Mouse (Mus musculus): ENCODE results near the gene Gm26602. TPM values are rescaled to one million over a fixed set of nuclear protein-coding genes. Genes with fewer than 3 reads are reported as not detected.
"Not testable (repeated sequence)": the region's sequence is repeated elsewhere in the genome, so short reads cannot be mapped to it uniquely, and the experiment has no call there.

Gm26602 gene
- polyA plus RNA-seq, 1 experiment from 2014 or later = 6.0 TPM

DNA sequence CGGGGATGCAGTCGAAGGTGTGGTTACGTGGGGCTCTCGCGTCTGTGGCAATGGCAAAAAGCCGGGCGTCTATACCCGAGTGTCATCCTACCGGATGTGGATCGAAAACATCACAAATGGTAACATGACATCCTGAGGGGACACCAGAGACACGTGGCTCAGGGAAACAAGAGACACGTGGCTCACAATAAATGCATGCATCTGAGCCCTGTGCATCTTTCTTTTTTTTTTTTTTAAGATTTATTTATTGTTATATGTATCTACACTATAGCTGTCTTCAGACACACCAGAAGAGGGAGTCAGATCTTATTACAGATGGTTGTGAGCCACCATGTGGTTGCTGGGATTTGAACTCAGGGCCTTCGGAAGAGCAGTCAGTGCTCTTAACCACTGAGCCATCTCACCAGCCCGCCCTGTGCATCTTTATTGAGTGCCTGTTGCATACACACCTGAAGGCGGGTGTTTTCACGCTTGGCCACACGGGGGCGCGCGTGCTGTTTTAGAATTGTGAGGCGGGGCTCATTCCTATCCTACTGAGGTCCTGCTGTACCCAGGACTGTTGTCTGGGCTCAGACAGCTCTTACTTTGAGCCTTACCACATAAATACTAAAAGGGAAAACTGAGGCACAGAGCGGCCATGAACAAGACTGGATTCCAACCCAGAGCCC is 18.1 kb upstream of the Gm26602 start:
- H3K4me2 ChIP-seq (ENCODE audit: low read length); H3K4me1 ChIP-seq (ENCODE audit: control insufficient read depth, insufficient read depth, low read length); H3K9ac ChIP-seq (ENCODE audit: low read length); H3K27ac ChIP-seq (ENCODE audit: low read depth, low read length); H3K4me3 ChIP-seq (ENCODE audit: low read depth, low read length); H3K27me3 ChIP-seq (replicated peaks; ENCODE audit: control insufficient read depth, insufficient read depth, low read length); H3K9me3 ChIP-seq (replicated peaks; ENCODE audit: control insufficient read depth, low read length): not testable (repeated sequence)
- DNase-seq (ENCODE audit: low spot score) (peak; percentile 81), ATAC-seq (peak; percentile 83)
- peaks cover 26% of the 10 kb centered on the region for H3K36me3 ChIP-seq (ENCODE audit: control insufficient read depth, insufficient read depth, low read length)
- 42% methylated on average over 22 of the region's 22 CpGs for WGBS

DNA sequence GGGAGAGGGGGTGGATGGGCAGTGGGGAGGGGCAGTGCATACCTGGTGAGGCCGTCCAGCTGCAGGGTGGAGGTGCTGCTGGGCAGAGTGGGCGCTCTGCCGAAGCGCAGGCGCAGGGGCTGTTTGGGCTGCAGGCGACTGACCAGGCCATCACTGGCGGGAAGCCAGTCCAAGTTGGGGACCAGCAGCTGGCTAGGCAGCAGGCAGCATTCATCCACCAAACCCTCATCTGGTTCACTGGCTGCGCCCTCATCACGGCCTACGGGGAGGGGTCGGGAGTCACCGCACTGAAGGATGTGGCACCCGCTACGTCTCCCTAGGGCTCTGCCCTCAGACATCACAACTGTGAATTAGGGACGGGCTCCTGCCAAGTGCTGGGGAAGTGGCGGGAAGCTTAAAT is 14.3 kb upstream of the Gm26602 start:
- Histone ChIP-seq H3K27me3 (replicated peaks; ENCODE audit: control insufficient read depth, insufficient read depth, low read length) (no peaks in the 10 kb centered on the region), H3K36me3 (ENCODE audit: control insufficient read depth, insufficient read depth, low read length) (peaks cover 43% of the 10 kb centered on the region)
- 88% methylated on average over 16 of the region's 16 CpGs for WGBS

DNA sequence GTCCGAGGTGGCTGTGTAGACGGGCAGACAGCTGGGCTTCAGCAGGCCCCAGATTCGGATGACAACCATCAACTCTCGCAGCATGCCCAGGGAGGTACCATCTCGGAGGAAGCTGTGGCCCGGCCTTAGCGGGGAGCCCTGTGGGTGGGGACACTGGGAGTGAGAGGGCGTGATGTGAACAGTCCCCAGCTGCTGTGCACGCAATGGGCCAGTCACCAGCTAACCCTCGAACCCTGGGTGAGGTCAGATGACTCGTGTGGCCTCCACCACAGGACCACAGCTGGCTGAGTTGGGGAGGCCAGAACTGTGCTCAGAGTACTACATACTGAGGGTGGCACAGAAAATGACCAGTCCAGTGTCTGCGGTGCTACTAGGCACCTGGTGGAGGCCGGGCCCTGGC is 13.8 kb upstream of the Gm26602 start:
- H3K27me3 ChIP-seq (replicated peaks; ENCODE audit: control insufficient read depth, insufficient read depth, low read length) = no peaks in the 10 kb centered on the region
- H3K9ac ChIP-seq (ENCODE audit: low read length) = no peak overlapping the region
- ATAC-seq (no peak), DNase-seq (ENCODE audit: low spot score) (no peak)
- no peaks in the 10 kb centered on the region for H3K4me1 ChIP-seq (ENCODE audit: control insufficient read depth, insufficient read depth, low read length)
- H3K4me2 ChIP-seq (ENCODE audit: low read length) = no peak overlapping the region
- peaks cover 43% of the 10 kb centered on the region for H3K36me3 ChIP-seq (ENCODE audit: control insufficient read depth, insufficient read depth, low read length)
- no peaks in the 10 kb centered on the region for H3K9me3 ChIP-seq (replicated peaks; ENCODE audit: control insufficient read depth, low read length)
- no peak overlapping the region for H3K27ac ChIP-seq (ENCODE audit: low read depth, low read length)
- 91% methylated on average over 13 of the region's 13 CpGs for WGBS
- no peak overlapping the region for H3K4me3 ChIP-seq (ENCODE audit: low read depth, low read length)

More for the DNA sequence above, 14.3 kb upstream of the Gm26602 start:
- H3K9ac ChIP-seq (ENCODE audit: low read length) = no peak overlapping the region
- H3K27ac ChIP-seq (ENCODE audit: low read depth, low read length) = no peak overlapping the region
- DNase-seq (ENCODE audit: low spot score) (no peak), ATAC-seq (no peak)
- no peak overlapping the region for H3K4me2 ChIP-seq (ENCODE audit: low read length)
- H3K4me1 ChIP-seq (ENCODE audit: control insufficient read depth, insufficient read depth, low read length) = no peaks in the 10 kb centered on the region
- no peak overlapping the region for H3K4me3 ChIP-seq (ENCODE audit: low read depth, low read length)
- no peaks in the 10 kb centered on the region for H3K9me3 ChIP-seq (replicated peaks; ENCODE audit: control insufficient read depth, low read length)

DNA sequence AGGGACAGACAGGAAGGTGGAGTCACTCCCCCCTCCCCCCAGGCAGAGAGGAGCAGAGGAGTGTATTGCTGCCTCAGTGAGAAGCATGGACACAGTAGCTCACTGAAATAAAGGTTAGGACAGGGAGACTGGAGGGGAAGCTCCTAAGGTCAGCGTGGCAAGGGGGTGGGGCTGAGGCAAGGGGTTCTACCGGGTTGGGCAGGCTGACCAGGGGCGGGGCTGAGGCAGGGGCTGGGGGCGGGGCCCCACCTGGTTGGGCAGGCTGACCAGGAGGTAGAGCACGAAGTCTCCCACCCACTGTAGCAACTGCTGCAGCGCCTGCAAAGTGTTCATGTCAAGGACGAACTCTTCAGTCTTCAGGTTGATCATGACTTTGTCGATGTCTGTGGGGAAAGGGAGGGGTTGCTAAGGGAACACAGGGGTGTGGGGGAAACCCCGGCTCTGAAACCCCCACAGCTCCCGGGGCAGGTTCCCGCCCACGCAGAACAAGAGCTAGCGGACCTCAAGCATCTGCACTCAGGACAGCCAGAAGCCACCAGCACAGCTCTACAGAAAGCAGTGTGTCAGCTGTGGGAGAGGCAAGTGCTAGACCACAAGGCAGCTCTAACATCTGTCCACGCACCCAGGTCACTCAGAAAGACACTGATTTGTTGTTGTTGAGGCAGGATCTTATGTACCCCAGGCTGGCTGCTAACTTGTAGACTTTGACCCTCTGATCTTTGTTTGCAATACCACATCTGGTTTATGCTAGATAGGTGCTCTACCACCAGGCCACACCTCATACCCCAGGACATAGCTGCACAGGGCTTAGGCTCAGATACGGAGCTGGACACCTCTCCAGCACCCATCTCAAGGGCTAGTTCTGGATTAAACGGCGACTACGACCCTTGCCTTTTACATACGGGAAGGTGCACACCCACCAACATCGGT is 13.1 kb upstream of the Gm26602 start:
- H3K9ac ChIP-seq (ENCODE audit: low read length) = no peak overlapping the region
- DNase-seq (ENCODE audit: low spot score) = no peak
- no peaks in the 10 kb centered on the region for H3K27me3 ChIP-seq (replicated peaks; ENCODE audit: control insufficient read depth, insufficient read depth, low read length)
- H3K36me3 ChIP-seq (ENCODE audit: control insufficient read depth, insufficient read depth, low read length) = peaks cover 48% of the 10 kb centered on the region
- no peaks in the 10 kb centered on the region for H3K4me1 ChIP-seq (ENCODE audit: control insufficient read depth, insufficient read depth, low read length)
- no peak for ATAC-seq
- no peak overlapping the region for H3K4me2 ChIP-seq (ENCODE audit: low read length)
- H3K4me3 ChIP-seq (ENCODE audit: low read depth, low read length) = no peak overlapping the region
- no peaks in the 10 kb centered on the region for H3K9me3 ChIP-seq (replicated peaks; ENCODE audit: control insufficient read depth, low read length)
- 56% methylated on average over 20 of the region's 20 CpGs for WGBS
- H3K27ac ChIP-seq (ENCODE audit: low read depth, low read length) = no peak overlapping the region

DNA sequence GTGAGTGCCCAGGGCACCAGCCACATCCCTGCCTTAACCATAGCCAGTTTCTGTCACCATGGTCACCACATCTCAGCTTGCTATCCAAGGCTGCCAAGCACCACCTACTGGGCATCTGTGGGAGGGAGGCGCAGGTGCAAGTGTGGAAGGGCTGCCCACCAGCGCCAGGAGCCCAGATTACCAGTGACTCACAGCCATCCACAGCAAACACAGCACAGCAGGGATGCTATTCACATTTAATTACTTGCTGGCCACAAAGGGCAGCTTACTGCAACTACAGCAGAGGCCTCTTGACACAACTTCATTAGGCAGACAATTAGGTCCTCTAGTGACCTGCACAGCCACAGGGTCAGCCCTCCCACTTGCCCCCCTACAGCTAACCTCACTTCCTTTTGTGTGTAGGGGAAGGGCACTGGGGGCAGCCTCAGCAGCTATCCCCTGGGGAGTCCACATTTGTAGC is 9.7 kb upstream of the Gm26602 start:
- DNase-seq (ENCODE audit: low spot score) = peak; percentile 69
- no peak overlapping the region for H3K9ac ChIP-seq (ENCODE audit: low read length)

DNA sequence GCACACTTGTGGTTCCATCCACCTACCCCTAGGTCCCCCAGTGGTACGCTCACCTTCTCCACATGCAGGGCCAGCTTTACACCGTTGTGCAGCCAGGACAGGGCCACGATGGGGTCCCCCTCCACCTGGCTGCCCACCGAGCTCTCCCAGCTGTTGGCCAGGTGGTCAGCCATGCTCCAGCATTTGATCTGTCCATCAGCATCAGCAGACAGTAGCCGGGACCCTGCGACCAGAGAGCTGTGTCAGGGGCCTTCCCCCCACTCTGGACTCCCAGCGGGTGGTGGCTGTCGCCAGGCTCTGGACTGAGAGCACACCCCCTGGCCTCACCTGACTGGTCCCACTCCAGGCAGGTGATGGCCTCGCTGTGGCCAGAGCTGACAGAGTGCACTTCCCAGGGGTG is 3.9 kb upstream of the Gm26602 start:
- no peak for ATAC-seq
- Histone ChIP-seq H3K36me3 (ENCODE audit: control insufficient read depth, insufficient read depth, low read length) (peaks cover 54% of the 10 kb centered on the region), H3K9me3 (replicated peaks; ENCODE audit: control insufficient read depth, low read length) (no peaks in the 10 kb centered on the region), H3K4me3 (ENCODE audit: low read depth, low read length) (no peak overlapping the region), H3K27ac (ENCODE audit: low read depth, low read length) (no peak overlapping the region), H3K4me2 (ENCODE audit: low read length) (no peak overlapping the region), H3K27me3 (replicated peaks; ENCODE audit: control insufficient read depth, insufficient read depth, low read length) (no peaks in the 10 kb centered on the region), H3K4me1 (ENCODE audit: control insufficient read depth, insufficient read depth, low read length) (peaks cover 4% of the 10 kb centered on the region; the same call in 1 of the 2 replicates), H3K9ac (ENCODE audit: low read length) (no peak overlapping the region)
- 90% methylated on average over 9 of the region's 9 CpGs for WGBS
- DNase-seq (ENCODE audit: low spot score) = no peak

More for the DNA sequence above, 9.7 kb upstream of the Gm26602 start:
- peak; percentile 74 for ATAC-seq
- no peak overlapping the region for H3K4me3 ChIP-seq (ENCODE audit: low read depth, low read length)
- peak overlapping the region; percentile 15; the same call in 1 of the 2 replicates for H3K27ac ChIP-seq (ENCODE audit: low read depth, low read length)
- no peaks in the 10 kb centered on the region for H3K4me1 ChIP-seq (ENCODE audit: control insufficient read depth, insufficient read depth, low read length)
- no peak overlapping the region for H3K4me2 ChIP-seq (ENCODE audit: low read length)
- no peaks in the 10 kb centered on the region for H3K9me3 ChIP-seq (replicated peaks; ENCODE audit: control insufficient read depth, low read length)
- WGBS = 8% methylated on average over 2 of the region's 2 CpGs
- H3K36me3 ChIP-seq (ENCODE audit: control insufficient read depth, insufficient read depth, low read length) = peaks cover 59% of the 10 kb centered on the region
- H3K27me3 ChIP-seq (replicated peaks; ENCODE audit: control insufficient read depth, insufficient read depth, low read length) = no peaks in the 10 kb centered on the region

DNA sequence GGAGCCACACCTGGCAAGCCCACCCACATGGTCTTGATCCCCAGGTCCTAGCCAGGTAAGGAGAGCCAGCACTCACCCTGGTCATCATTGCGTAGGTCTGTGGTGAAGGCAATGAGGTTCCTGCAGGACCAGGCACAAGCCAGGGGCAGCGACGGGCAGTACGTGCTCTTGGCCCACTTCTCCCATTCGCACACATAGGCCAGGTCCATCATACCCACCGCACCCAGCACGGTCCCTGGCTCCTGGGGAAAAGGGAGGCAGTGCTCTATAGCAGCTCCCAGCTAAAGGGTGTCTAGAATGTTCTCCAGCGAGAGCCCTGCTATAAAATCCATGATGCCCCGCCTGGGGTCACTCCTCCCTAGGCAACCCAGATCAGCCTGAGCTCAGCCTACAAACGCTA is 3.2 kb upstream of the Gm26602 start:
- Histone ChIP-seq H3K27me3 (replicated peaks; ENCODE audit: control insufficient read depth, insufficient read depth, low read length) (no peaks in the 10 kb centered on the region), H3K4me3 (ENCODE audit: low read depth, low read length) (no peak overlapping the region), H3K4me1 (ENCODE audit: control insufficient read depth, insufficient read depth, low read length) (peaks cover 4% of the 10 kb centered on the region; the same call in 1 of the 2 replicates), H3K4me2 (ENCODE audit: low read length) (no peak overlapping the region), H3K27ac (ENCODE audit: low read depth, low read length) (no peak overlapping the region), H3K9me3 (replicated peaks; ENCODE audit: control insufficient read depth, low read length) (no peaks in the 10 kb centered on the region), H3K9ac (ENCODE audit: low read length) (no peak overlapping the region), H3K36me3 (ENCODE audit: control insufficient read depth, insufficient read depth, low read length) (peaks cover 52% of the 10 kb centered on the region)
- ATAC-seq = no peak
- WGBS = 93% methylated on average over 10 of the region's 10 CpGs
- no peak for DNase-seq (ENCODE audit: low spot score)

DNA sequence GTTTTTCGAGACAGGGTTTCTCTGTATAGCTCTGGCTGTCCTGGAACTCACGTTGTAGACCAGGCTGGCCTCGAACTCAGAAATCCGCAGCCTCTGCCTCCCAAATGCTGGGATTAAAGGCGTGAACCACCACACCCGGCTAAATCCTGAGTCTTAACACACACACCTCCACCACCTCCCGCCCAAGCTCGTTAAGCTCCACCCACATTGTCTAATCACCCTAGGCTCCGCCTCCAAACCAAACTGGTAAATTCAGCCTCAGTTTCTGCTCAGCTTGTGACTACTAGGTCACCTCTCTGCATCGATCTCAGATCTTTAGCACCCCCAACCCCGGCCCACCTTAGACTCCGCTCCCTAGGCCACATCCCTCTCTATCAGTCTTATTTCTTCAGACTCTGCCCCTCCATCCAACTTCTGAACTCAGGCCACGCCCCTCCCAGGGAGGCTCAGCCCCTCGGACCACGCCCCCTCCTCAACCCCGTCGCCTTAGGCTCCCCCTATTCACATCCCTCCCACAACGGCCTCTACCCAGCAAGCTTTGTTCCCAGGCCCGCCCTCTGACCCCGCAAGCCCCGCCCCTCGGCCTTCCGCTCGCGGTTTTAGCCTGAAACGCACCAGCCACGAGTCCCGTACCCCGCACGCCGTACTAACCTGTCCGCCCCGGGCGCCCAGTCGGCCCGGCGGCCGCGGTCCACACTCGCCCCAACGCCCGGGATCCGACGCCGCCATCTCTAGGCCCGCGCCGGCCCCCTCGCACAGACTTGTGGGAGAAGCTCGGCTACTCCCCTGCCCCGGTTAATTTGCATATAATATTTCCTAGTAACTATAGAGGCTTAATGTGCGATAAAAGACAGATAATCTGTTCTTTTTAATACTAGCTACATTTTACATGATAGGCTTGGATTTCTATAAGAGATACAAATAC is 2.2 kb upstream of the Gm26602 start, which contains the start of gene Med16:
Gene Med16, minus strand, starts transcription at position 757 of the 925 bp plus-strand sequence.
- Histone ChIP-seq H3K36me3 (ENCODE audit: control insufficient read depth, insufficient read depth, low read length) (peaks cover 44% of the 10 kb centered on the region), H3K4me2 (ENCODE audit: low read length) (peak within 1 kb of the TSS; percentile 35), H3K27ac (ENCODE audit: low read depth, low read length) (peak within 1 kb of the TSS; percentile 96), H3K9me3 (replicated peaks; ENCODE audit: control insufficient read depth, low read length) (no peaks in the 10 kb centered on the region), H3K27me3 (replicated peaks; ENCODE audit: control insufficient read depth, insufficient read depth, low read length) (no peaks in the 10 kb centered on the region), H3K4me1 (ENCODE audit: control insufficient read depth, insufficient read depth, low read length) (peaks cover 4% of the 10 kb centered on the region; the same call in 1 of the 2 replicates), H3K9ac (ENCODE audit: low read length) (peak within 1 kb of the TSS; percentile 88), H3K4me3 (ENCODE audit: low read depth, low read length) (peak within 1 kb of the TSS; percentile 56)
- DNase-seq (ENCODE audit: low spot score) (peak; percentile 97), ATAC-seq (peak; percentile 93)
- 2% methylated on average over 52 of the region's 52 CpGs for WGBS

Data from forebrain, embryonic 14.5 days (tissue).